Mouse (Mus musculus): Measurements from ENCODE around the gene Cngb1. TPM values are rescaled to one million over a fixed set of nuclear protein-coding genes. Genes with fewer than 3 reads are reported as not detected.
"Not testable (repeated sequence)": the region's sequence is repeated elsewhere in the genome, so short reads cannot be mapped to it uniquely, and the experiment has no call there.

Cngb1 gene
- total RNA-seq, 2 experiments from 2014 or later = 0.60 to 1.5 TPM

DNA sequence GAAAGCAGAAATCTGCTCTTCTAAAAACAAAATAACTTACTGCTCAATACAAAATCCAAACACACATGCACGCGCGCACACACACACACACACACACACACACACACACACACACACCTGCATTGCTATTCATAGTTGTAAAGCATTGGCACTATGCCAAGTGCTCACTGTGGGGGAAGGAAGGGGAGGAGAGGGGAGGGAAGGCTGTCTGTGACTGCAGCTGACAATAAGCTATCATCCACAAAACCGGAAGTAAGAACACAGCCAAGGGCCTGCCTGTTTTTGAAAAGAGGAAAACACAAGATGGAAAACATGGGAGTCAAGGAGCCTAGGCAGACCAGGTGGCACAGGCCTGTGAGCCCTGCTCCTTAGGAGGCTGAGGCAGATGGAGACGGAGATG is 61.2 kb downstream of the Cngb1 start:
- DNase-seq = peak; percentile 55

DNA sequence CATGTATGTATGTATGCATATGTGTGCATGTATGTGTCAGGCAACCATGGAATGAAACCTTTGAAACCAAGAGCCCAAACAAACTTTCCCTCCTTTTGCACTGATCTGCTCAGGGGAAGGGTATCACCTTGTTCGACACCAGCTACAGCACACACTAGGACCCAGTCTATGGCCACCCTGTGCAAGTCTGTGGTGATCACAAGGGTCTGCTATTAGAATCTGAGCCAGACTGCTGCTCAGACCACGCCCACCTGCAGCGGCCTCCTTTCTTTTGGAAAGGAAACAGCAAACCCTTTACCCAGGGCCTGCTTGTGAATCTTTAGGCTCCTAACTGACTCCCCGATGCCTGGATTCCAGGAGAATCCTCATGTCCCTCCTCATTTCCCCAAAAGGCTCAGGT is 62.5 kb downstream of the Cngb1 start:
- no peak for DNase-seq

DNA sequence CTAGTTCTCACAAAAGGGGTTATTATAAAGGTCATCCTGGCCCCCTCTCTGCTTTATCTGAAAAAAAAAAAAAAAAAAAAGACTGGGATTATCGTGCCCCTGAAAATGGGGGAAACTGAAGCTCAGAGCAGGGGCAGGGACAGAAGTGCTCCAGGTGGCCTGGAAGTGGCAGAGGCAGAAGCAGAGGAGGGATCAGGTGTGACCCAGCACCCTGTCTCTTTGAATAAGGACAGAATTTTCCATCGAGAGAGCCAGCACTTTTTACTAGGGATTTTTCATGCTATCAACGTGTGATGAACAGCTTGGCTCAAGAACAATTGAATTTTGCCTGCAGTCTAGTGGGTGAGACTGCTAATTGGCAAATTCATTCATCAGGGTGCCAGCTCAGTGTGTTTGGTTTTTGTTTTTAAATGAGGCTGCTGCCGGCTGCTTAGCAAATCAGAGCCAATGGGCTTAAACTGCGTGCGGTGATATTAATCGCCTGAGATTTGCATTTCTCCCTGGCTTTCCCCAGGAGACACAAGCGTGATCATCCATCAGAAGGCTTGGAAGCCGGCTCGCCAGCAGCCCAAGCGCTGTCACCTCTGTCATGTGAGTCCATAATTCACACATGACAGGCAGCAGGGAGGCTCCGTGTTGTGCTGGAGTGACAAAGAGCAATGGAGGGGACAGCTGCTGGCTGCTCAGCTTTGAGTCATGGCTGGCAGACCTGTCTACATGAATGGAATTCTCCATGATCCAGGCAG is 63.4 kb downstream of the Cngb1 start:
- DNase-seq = peak; percentile 65

- DNase-seq = no peak
These were observed 64.1 kb downstream of the Cngb1 start for GRCm38 (mm10) chr8:95242099-95242825.

GRCm38 (mm10) chr8:95235683-95236082 is 70.7 kb downstream of the Cngb1 start:
- DNase-seq = peak; percentile 88

DNA sequence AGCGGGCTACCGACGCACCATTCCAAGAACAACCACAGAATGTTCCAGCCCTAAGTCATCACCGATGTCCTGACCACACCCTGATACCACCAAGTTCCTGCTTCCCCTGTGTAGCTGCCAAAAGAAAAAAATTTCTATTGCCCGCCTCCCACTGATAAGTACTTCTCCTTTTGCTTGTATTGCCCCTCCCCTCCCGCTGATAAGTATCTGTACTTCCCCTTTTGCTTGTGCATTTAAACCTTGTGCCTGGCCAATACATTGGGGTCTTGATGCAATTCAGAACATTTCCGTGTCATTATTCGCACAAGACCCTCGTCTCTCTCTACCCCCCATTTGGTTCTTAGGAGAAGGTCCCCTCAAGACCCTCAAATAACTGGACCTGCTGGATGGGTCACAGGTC is 76.3 kb downstream of the Cngb1 start:
- DNase-seq = not testable (repeated sequence)

- no peak for DNase-seq
These were observed 79.3 kb downstream of the Cngb1 start for GRCm38 (mm10) chr8:95227151-95227468.

- DNase-seq = peak; percentile 44
These were observed 79.9 kb downstream of the Cngb1 start for GRCm38 (mm10) chr8:95226251-95227150.

DNA sequence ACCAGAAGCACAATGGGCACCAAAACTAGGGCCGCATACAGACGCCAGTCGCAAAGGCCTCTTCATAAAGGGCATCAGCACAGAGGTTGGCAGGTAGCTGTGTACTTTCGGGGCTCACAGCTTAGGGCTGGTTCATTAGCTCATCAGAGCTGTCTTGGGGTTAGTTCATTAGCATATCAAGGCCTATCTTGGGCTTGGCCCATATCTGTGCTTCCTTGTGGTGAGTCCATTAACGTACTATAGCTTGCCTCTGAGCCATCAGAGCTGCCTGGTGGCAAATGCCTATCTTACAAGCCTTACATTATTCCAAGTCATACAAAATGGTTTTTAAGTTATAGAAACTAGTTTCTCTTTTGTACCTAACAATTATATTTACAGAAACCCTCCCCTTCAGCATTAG is 82.4 kb downstream of the Cngb1 start:
- DNase-seq = no peak

- no peak for DNase-seq
These were observed 85.3 kb downstream of the Cngb1 start for GRCm38 (mm10) chr8:95221045-95221444.

- peak; percentile 54 for DNase-seq
These were observed 85.8 kb downstream of the Cngb1 start for GRCm38 (mm10) chr8:95220571-95220998.

DNA sequence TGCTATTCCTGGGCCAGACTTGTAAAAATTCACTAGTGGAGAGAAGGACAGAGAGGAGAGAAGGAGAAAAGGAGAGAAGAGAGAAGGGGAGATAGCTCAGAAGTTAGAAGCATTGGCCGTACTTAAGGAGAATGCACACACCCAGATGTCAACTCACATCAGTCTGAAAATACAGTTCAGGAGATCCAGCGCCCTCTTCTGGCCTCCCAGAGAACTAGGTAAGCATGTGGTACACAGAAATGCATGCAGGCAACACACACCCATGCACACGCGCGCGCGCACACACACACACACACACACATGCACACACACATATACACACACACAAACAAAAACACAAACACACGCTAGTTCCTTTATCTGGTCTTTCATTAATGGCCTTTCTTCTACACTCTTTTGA is 86.8 kb downstream of the Cngb1 start:
- DNase-seq = no peak

GRCm38 (mm10) chr8:95215709-95216360 is 90.5 kb downstream of the Cngb1 start:
- no peak for DNase-seq

DNA sequence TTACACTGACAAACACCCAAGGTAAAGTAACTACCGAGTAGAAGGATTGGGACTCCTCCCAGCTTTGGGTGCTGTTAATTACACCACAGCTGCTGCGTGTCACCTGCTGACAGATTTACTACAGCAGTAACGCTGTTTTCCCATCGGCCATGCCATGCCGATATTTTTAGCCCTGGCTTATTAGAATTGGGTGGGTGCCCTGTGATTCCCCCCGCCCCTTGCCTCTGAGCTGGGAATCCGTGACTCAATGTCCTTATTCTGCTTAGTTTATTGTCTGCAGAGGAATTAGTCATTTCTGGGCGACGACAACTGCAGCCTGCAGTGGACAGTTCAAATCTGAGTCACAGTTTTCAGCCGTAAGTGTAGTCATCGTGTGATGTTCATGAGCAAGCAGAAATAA is 96.5 kb downstream of the Cngb1 start:
- peak; percentile 58 for DNase-seq

DNA sequence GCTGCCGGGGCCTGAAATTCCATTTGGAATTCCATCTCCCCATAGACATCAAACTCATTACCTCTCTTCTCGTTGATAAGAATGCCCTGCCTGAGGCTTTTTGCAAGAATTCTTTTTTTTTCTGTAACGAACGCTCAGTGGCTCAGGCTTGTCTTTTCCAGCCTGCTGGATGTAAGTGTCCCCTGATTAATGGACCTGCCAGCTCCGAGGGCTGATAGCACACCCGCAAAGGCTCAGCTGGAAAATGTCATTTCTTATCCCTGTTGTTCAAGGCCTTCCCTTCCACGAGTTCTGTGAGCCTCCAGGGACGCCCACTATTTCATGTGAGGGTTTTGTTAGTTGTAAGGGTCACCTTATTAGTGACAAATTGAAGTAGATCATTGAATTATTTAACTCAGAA is 100.4 kb downstream of the Cngb1 start:
- DNase-seq = peak; percentile 50

GRCm38 (mm10) chr8:95204039-95204380 is 102.4 kb downstream of the Cngb1 start:
- DNase-seq = peak; percentile 87

DNA sequence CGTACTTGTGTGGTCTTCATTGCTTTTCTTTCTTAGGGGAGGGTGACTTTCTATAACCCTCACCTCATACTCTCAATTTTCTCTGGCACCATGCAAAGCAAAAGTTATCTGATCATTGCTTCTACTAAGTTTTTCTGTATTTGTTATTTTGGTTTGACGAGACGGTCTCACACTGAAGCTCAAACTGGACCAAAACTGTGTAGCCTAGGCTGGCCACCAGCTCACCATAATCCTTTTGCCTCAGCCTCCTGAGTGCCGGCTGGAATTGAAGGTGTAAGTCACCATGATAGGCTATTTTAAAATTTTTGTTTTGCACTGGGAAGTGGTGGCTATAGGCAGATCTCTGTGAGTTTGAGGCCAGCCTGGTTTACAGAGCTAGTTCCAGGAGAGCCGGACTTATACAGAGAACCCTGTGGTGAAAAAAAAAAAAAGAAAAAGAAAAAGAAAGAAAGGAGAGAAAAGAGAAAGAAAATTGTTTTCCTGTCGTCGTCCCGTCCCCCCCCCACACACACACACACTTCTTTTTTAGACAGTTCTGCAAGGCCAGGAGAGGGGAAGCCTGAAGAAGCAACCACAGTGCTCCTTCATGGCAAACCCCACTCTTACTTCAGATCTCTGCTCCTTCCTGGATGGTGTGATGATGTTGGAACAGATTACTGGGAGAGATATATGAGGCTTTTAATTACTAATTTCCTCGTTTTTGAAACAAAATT is 102.9 kb downstream of the Cngb1 start:
- DNase-seq = no peak

DNA sequence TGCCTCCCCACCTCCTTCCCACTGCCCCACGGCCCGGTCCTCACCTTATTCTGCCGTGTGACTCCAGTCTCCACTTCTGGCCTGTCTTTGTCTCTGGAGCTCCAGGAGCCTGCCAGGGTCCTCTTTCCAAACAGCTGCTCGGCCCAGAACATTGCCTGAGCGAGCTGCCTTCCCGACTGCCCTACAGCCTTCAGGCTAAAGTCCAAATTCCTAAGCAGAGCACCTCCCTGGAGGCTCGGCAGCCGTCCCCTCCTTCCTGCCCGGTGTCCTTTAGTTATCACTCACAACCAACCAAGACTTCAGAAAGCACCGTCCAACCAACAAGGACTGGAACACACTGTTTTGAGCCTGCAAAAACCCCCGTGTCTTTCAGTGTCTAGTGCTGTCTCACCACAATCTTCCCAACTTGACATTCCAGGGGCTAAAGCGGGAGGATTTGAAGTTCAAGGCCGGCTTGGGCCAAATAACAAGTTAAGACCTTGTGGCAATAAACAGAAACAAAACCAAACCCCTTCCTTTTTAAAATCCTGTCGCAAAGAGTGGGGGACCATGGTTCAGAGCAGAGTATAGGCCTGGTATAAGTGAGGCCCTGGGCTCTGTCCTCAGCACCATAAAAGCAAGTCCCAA is 103.6 kb downstream of the Cngb1 start, which contains the start of gene Kifc3:
TSS of gene Kifc3 (minus strand) at position 164 of the 627 bp plus-strand sequence.
- DNase-seq = peak; percentile 61

- DNase-seq = no peak
These were observed 104.3 kb downstream of the Cngb1 start for GRCm38 (mm10) chr8:95202056-95202570.

DNA sequence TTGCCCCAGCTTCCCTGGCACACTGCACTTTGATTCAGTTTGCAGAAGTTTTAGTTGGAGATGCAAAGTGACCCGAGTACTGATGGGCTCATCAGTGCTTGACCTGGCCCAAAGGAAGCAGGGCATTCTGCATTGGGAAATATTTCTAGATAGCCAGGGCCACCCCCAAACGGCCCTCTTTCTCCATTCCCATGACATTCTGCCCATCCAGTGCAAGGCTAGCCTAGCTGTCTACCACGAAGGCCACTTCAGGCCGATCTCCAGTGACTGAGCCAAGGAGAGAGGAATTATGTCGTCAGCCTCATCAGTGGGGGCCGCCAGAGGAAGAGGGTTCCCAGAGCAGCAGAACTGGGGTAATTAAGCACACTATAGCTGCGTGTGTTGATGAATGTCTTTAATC is 104.9 kb downstream of the Cngb1 start:
- DNase-seq = peak; percentile 63

DNA sequence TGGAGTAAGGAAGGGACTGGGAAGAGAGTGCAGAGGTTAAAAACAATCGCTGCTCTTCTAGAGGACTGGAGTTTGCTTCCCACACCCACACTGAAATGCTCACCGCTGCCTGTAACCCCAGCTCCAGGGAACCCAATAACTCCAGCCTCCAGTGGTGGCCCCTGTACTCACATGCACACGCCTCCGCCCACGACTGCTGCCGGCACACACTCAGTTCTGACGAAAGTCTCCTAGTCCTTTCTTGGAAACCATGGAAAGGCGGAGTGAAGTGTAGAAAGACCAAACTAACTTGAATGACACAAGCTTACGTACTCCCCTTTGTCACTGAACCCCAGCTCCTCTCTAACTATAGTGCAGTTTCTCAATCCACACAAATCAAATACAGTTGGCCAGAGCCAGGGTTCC is 106.4 kb downstream of the Cngb1 start:
- DNase-seq = peak; percentile 51

Data from adrenal gland, postnatal 10 days (tissue).